Mouse (Mus musculus) spleen, postnatal 10 days (tissue): ENCODE results near the gene Foxn1.

ENCODE experiments used
- DNase-seq, 2 experiments: peaks; one replicate each; pipeline ENCODE4 v3.0.0; 2021 to 2022; ENCODE audit warnings: low spot score in 2 of 2

Gene Foxn1

DNA sequence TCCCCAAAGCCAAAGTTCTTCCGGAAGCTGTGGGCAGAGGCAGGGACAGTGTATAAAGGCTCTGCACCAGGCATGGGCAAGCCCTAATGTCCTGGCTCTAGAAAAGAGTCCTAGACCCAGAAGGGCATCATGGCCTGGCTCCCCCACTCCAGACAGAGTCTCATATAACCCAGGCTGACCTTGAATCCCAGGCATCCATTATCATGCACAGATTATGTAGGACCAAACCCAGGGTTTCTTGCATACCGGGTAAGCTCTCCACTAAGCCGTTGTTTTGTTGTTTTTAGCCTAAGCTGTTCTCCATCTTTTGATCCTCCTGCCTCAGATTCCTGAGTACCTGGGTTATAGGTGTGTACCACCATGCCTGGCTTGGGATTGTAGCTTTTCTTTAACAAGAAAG, 14.6 kb upstream of the Foxn1 start:
- DNase-seq: no peak

- peak; percentile 45 to 74 for DNase-seq
These were observed 13.3 kb upstream of the Foxn1 start for GRCm38 (mm10) chr11:78399680-78400079.

DNA sequence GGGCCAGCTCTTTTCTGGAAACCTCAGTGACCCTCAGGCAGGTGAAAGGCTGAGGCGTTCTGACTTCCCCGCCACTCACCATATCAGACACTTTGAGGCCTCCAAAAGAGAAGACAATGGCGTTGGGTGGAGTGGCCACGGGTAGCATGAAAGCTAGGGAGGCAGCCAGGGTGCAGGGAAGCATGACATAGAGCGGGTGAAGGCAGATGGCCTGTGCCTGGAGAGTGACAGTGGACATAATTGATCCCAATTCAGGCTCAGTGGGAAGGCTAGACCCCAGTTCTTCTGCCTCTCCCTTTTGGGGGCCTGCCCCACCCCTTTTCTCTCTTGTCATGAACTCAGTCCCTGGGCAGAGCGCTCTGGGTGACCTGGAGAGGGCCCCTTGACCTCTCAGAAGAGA, 11.9 kb upstream of the Foxn1 start:
- no peak for DNase-seq

DNA sequence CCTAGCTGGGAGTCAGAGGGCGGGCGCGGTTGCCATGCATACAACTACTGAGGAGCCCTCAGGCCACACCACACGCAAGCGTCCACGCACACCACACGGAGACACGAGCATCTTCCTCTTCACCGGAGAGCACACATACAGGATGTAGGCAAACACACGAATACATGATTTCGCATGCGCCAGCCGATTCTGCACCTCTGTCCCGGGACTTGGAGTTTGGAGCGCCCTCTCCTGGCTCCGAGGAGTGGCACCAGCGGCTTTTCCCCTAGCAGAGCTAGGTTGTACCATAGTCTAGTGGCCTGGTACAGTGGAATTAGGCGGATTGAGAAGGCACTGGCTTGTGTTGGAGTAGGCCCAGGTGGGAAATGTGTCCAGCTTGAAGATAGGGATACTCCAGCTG, 11.0 kb upstream of the Foxn1 start:
- peak; percentile 51 to 81 for DNase-seq

GRCm38 (mm10) chr11:78396950-78397349, 10.6 kb upstream of the Foxn1 start:
- DNase-seq: no peak

GRCm38 (mm10) chr11:78392728-78393127, 6.4 kb upstream of the Foxn1 start:
- DNase-seq: no peak

- no peak for DNase-seq
These were observed 582 bp downstream of the Foxn1 start for GRCm38 (mm10) chr11:78385776-78386175.

- DNase-seq: no peak
These were observed 3.7 kb downstream of the Foxn1 start for GRCm38 (mm10) chr11:78382701-78383100.

DNA sequence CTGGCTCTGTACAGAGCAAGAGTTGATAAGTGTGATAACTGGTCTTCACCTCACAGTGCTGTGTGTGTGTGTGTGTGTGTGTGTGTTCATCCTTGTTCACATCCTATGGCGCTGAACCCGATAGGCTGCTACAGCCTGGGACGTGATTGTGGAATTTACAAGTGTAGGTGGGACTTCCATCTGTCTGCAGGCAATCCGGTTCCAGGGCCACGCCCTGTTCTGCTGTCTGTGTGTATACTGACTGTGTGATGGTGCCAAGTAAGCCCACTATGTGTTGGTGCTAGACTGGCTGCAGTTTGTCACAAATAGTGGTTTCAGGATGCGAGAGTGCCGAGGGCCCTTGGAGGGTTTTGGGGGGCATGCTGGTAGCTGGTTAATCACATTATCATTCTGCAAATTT, 4.1 kb downstream of the Foxn1 start:
- no peak for DNase-seq

- no peak for DNase-seq
These were observed 5.4 kb downstream of the Foxn1 start for GRCm38 (mm10) chr11:78380996-78381395.

- no peak for DNase-seq
These were observed 6.0 kb downstream of the Foxn1 start for GRCm38 (mm10) chr11:78380351-78380750.

DNA sequence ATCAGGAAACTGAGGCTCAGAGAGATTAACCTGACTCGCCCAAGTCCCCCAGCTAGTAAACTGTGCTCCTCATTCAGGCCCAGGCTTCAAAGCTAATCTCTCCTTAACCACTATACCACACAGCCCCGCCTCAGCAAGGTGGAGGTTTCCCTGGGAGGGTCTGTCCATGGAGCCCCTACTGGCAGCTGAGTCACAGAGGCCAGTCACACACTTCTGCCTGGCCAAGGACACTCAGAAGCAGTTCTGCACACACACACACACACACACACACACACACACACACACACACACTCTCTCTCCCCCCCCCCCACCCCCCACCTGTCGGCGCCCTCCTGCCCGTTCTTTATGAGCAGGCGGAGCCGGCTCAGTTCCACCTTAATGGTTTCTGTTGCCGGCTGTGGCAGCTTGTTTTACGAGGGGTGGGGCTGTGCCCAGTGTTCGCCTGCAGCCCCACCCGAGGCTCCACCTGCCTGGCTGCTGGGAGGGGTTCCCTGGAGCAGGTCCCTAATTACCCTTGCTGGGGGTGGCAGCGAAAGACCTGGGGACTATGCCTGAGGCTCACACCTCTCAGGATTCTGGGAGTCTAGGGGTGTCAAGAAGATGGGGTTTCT, 8.7 kb downstream of the Foxn1 start:
- DNase-seq: no peak

- no peak for DNase-seq
These were observed 12.2 kb downstream of the Foxn1 start for GRCm38 (mm10) chr11:78374147-78374546.

GRCm38 (mm10) chr11:78372610-78373009, 13.7 kb downstream of the Foxn1 start:
- DNase-seq: no peak

DNA sequence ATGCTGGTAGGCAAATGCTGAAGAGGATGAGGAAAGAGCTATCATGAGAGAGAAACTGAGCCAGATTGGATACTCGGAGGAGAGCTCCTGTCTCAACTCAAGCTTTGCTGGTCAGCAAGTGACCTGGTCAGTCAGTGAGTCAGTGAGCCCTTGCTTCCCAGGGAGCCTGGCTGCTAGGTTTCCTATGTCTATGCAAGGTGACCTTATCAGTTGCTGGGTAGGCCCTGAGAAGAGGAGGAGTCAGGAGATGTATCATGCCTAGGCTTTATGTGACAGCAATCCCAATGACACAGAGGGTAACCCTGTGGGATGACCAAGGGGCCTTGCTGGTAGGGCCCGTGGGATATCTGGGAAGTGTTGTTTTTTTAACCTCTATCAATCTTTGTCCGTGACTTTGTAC, 14.2 kb downstream of the Foxn1 start:
- no peak for DNase-seq

DNA sequence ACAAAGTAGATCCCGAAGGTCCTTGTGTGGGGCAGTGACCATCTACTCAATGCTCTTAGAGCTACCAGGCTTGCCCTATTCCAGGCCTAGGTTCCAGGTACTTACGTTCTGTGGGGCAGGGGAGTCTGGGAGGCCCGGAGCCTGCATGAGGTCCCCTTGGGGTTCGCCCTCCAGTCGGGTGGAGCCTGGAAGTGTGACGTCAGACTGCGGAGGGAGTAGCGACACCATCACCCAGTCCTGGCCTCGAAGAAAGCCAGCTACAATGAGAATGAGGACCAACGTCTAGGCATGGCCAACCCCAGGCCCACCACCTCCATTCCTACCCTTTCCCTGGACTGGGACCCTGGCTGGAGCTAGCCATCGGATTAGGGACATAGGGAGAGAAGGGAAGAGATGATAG, 14.6 kb downstream of the Foxn1 start:
- no peak for DNase-seq

DNA sequence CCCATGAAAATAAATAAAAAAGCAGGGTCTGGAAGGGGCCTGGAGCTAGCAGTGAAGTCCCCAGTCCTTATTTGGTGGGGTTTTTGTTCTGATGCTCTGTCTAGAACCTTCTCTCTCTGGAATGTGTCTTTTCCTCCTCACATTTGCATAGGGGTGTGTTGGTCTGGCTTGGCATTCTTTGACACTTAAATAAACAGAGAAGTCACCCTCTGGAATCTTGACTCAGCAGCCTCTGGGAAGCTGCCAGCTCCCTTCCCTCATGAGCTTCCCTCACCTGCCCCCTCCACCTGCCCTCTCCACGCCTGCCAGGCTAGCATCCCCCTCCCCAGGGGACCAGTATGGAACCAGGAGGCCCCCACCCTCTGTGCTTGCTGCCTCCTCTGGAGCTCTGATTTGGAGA, 16.0 kb downstream of the Foxn1 start:
- DNase-seq: no peak

GRCm38 (mm10) chr11:78367456-78368225, 18.7 kb downstream of the Foxn1 start:
- DNase-seq: no peak

DNA sequence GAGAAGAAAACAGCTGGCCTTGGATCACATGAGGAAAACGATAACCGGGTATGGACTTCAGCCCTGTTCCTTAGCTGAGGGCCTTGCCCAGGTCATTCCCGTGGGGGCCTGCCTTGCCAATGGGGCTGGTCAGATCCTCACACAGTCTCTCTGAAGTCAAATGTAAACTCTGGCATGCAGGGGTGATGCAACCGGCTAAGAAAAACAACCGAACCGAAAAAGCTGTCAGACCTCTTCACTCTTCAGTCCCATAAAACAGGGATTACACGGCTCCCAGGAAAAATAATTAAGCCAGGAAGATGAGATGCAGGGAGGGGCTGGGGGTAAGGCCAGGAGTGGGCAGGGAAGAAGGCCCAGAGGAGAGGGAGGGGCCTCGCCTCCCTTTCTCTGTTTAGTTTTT, 22.3 kb downstream of the Foxn1 start:
- no peak for DNase-seq

DNA sequence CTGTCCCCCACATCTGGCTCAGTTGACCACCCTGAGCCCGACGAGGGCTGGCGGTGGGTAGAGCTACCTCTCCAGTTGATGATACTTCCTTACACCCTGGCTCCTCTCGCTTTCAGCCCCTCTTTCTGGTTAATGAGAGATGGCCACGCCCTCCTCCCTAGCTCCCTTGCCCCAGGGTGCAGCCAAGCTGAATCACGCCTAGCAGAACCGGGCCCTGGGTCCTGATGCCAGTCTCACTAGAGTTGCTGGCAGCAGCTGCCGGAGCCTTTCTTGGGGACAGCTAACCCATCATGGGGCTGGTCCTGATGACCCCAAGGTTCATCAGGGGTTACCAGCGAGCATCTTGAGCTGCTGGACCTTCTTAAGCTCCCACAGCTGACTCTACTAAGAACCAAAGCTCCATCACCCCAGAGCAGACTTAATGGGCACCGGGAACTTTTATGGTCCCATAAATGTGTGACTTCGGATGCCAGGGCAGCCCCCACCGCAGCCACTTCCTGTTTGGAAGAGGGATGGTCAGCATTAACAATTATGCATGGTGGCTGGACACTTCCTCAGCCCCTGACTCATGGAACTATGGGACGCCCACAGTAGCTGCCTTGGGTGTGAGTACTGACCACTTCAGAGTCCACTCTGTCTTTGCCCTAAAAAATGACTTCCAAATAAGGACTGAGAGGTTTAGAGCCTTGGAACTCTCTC, 22.9 kb downstream of the Foxn1 start:
- DNase-seq: no peak

- no peak for DNase-seq
These were observed 25.6 kb downstream of the Foxn1 start for GRCm38 (mm10) chr11:78360789-78361131.

DNA sequence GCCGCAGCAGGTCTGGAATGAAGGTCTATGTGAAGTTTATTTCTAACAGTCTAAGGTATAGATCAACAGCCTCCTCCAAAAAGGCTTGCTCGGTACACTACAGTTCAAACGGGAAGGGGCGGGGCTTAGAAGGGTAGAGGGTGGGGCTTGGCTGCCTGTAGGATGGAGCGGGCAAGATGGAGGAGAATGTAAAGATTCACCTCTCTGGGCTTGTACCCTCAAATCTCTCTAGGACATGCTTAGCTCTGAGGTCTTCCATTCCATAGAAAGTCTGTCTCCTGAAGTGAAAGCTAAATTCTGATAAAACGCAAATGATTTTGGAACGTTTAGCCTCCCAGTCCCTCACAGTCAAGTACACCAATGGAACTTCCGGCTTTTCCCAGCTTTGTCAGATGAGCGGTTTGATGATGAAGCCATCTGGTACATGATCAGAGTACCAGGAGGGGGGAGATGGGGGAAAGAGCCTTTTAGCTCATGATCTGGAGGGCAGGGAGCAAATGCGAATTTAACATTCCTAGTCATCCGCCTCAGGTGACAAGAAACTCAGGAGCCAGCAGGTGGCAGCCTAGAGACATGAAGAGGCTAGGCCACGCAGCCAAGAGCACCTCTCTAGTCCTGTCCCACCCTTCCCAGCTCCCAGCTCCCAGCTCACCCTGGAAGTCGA, 26.1 kb downstream of the Foxn1 start:
- peak; percentile 73 to 88 for DNase-seq
